Mouse (Mus musculus) megakaryocyte, embryonic 14.5 days (primary cell): ENCODE results near the gene Cmtm8. TPM values are rescaled to one million over a fixed set of nuclear protein-coding genes. Genes with fewer than 3 reads are reported as not detected.

Experiments used
- H3K27me3 ChIP-seq: replicated peaks from 2 replicates; pipeline ENCODE3; 2012; ENCODE audit warnings: inconsistent platforms
- H3K36me3 ChIP-seq: replicated peaks from 2 replicates; pipeline ENCODE3; 2012; ENCODE audit warnings: low read length, inconsistent platforms, mixed read lengths
- H3K4me1 ChIP-seq: 2 replicates; pipeline ENCODE4 v1.6.1; 2012; ENCODE audit warnings: inconsistent platforms
- H3K4me3 ChIP-seq: replicated peaks from 2 replicates; pipeline ENCODE3; 2012; ENCODE audit warnings: moderate library complexity, mild to moderate bottlenecking, inconsistent platforms
- H3K9me3 ChIP-seq: 2 replicates; pipeline ENCODE4 v1.6.1; 2012; ENCODE audit warnings: inconsistent platforms
- FLI1 ChIP-seq: IDR thresholded peaks from 2 replicates; pipeline ENCODE4 v1.6.1; 2012; ENCODE audit warnings: low read length, inconsistent platforms, mixed read lengths
- GATA1 ChIP-seq: IDR thresholded peaks from 3 replicates; pipeline ENCODE4 v1.6.1; 2012; ENCODE audit warnings: mixed read lengths, low read length, inconsistent platforms, borderline replicate concordance
- polyA plus RNA-seq: library from polyadenylated mRNA; stranded (reverse); fragments of >175 nt; gene quantifications from 2 replicates; pipeline ENCODE4 v1.2.3, GENCODE M21; 2012; ENCODE audit warnings: low replicate concordance; ENCODE audit not compliant: insufficient read depth

The Cmtm8 gene
- polyA plus RNA-seq, 1 experiment, result 3.0 TPM

DNA sequence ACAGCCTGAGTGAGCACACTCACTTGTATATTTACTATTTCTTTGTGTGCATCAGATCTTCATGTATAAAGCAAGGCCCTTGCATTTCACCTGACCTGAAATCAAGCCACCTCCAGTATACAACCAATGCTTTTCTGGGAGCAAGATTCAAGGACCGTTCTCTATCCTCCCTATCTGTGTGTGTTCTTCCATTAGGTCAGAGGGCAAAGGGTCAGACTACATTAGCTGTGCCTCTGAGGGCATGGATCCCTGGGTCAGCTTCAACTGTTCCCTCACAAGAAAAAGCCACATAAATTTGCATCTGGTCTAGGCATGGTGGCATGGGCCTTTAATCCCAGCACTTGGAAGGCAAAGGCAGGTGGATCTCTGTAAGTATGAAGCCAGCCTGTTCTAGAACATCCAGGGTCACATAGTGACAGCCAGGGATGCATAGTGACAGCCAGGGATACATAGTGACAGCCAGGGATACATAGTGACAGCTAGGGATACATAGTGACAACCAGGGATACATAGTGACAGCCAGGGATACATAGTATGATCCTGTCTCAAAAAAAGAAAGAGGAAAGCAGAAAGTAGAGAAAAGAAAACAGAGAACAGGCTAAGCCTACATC is 16.6 kb downstream of the Cmtm8 start:
- no peak for TF ChIP-seq FLI1
- no peak for TF ChIP-seq GATA1
- H3K4me3 ChIP-seq, result no peak overlapping the region
- peaks cover 11% of the 10 kb centered on the region for H3K27me3 ChIP-seq
- H3K36me3 ChIP-seq, result no peaks in the 10 kb centered on the region
- no peaks in the 10 kb centered on the region; the same call in 1 of the 2 replicates for H3K9me3 ChIP-seq
- H3K4me1 ChIP-seq, result no peaks in the 10 kb centered on the region

- Histone ChIP-seq H3K27me3 (peaks cover 3% of the 10 kb centered on the region), H3K9me3 (no peaks in the 10 kb centered on the region; the same call in 1 of the 2 replicates), H3K4me1 (no peaks in the 10 kb centered on the region), H3K4me3 (no peak overlapping the region), H3K36me3 (no peaks in the 10 kb centered on the region)
- TF ChIP-seq GATA1, result no peak
- TF ChIP-seq FLI1, result no peak
Observed at GRCm38 (mm10) chr9:114824166-114824565, 19.8 kb downstream of the Cmtm8 start.

GRCm38 (mm10) chr9:114821548-114822289 is 22.2 kb downstream of the Cmtm8 start:
- TF ChIP-seq GATA1 (no peak), FLI1 (no peak)
- Histone ChIP-seq H3K4me3 (no peak overlapping the region), H3K27me3 (peaks cover 3% of the 10 kb centered on the region), H3K4me1 (no peaks in the 10 kb centered on the region), H3K9me3 (no peaks in the 10 kb centered on the region), H3K36me3 (no peaks in the 10 kb centered on the region)

DNA sequence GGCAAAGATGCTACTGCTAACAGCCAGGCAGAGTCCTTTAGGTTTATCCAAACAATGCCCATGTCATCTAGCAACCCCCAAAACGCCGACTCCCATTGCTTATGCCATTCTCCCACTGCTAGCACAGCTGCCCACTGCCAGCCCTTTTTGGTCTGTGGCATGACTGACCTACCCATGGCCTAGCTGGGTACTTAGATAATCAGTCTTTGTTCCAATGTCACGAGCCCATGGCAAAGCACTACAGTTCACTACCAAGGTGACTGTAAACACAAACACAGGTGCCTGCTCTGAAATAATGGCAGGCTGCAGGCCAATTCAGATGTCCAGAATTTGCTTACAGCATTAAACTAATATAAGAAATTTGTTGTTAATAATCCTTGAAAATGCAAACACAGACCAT is 25.0 kb downstream of the Cmtm8 start:
- no peak overlapping the region for H3K4me3 ChIP-seq
- TF ChIP-seq GATA1, result no peak
- no peak for TF ChIP-seq FLI1
- H3K27me3 ChIP-seq, result peaks cover 5% of the 10 kb centered on the region
- H3K9me3 ChIP-seq, result peaks cover 2% of the 10 kb centered on the region; the same call in 1 of the 2 replicates
- H3K4me1 ChIP-seq, result peaks cover 10% of the 10 kb centered on the region
- no peaks in the 10 kb centered on the region for H3K36me3 ChIP-seq

DNA sequence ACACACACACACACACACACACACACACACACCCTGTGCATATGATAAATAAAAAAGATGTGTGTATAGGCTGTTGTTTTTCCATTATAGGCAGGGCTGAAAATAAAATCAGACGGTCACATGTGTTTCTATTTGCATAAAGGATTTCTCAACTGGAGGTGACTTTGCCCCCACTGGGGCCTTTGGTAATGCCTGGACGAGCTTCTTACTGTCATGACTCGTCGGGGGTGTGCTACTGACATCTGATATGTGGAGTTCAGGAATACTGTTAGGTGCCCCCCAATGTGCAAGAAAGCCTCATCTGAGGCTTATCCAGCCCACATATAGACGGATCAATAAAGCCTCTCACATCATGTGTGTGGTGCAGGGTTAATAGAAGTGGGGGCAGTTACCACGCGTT is 26.9 kb downstream of the Cmtm8 start:
- Histone ChIP-seq H3K4me1 (peaks cover 16% of the 10 kb centered on the region), H3K4me3 (no peak overlapping the region), H3K27me3 (peaks cover 2% of the 10 kb centered on the region), H3K36me3 (no peaks in the 10 kb centered on the region), H3K9me3 (peaks cover 2% of the 10 kb centered on the region; the same call in 1 of the 2 replicates)
- TF ChIP-seq FLI1 (no peak), GATA1 (no peak)

- peaks cover 4% of the 10 kb centered on the region for H3K27me3 ChIP-seq
- H3K9me3 ChIP-seq, result peaks cover 2% of the 10 kb centered on the region; the same call in 1 of the 2 replicates
- H3K4me3 ChIP-seq, result no peak overlapping the region
- H3K36me3 ChIP-seq, result no peaks in the 10 kb centered on the region
- H3K4me1 ChIP-seq, result peaks cover 25% of the 10 kb centered on the region
- TF ChIP-seq GATA1, result no peak
- TF ChIP-seq FLI1, result no peak
Observed at GRCm38 (mm10) chr9:114816121-114816520, 27.8 kb downstream of the Cmtm8 start.

DNA sequence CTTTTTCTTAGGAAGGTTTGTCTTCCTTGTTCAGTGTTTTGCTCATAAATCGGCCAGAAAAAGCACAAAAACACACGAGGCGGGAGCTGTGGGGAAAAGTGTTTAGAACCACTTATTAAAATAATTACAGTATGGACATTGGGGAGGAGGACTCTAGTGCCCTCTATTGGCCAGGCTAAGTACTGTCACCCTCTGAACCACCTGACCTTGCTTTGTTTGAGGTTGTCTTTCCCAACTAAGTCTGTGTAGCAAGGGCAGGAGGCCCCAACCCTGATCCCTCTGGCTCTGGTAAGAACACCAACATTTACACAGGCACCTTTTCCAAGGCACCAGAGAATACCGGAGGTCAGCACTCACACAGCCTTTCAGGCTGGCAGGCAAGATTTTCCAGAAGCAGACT is 28.6 kb downstream of the Cmtm8 start:
- Histone ChIP-seq H3K4me1 (peaks cover 30% of the 10 kb centered on the region), H3K4me3 (no peak overlapping the region), H3K9me3 (peaks cover 2% of the 10 kb centered on the region; the same call in 1 of the 2 replicates), H3K27me3 (peaks cover 4% of the 10 kb centered on the region), H3K36me3 (no peaks in the 10 kb centered on the region)
- no peak for TF ChIP-seq GATA1
- TF ChIP-seq FLI1, result no peak

GRCm38 (mm10) chr9:114812001-114812400 is 32.0 kb downstream of the Cmtm8 start:
- Histone ChIP-seq H3K27me3 (peaks cover 16% of the 10 kb centered on the region), H3K36me3 (no peaks in the 10 kb centered on the region), H3K9me3 (peaks cover 2% of the 10 kb centered on the region; the same call in 1 of the 2 replicates), H3K4me1 (peaks cover 30% of the 10 kb centered on the region), H3K4me3 (no peak overlapping the region)
- no peak for TF ChIP-seq GATA1
- TF ChIP-seq FLI1, result no peak

DNA sequence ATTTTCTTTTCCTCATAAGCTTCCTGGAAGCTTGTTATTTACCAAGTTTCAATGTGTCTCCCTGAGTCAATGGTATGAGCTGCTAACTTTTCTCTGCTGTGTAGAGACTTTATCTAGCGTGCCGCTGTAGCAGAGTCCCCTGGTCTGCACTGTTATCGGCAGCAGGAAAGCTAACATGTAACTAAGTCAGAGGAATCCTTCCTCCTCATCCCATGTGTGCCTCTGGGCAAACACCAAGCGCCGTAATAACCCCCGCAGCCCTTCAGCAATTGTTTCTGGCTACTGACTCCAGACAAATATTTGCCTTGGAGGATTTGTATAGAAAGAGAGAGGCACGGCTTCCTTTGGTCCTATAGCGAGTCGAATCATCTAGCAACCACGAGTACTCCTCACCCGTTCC is 33.1 kb downstream of the Cmtm8 start:
- Histone ChIP-seq H3K36me3 (no peaks in the 10 kb centered on the region), H3K4me3 (no peak overlapping the region), H3K4me1 (peaks cover 30% of the 10 kb centered on the region), H3K9me3 (peaks cover 2% of the 10 kb centered on the region; the same call in 1 of the 2 replicates), H3K27me3 (peaks cover 17% of the 10 kb centered on the region)
- TF ChIP-seq FLI1 (no peak), GATA1 (no peak)

- H3K4me3 ChIP-seq, result no peak overlapping the region
- H3K36me3 ChIP-seq, result no peaks in the 10 kb centered on the region
- H3K9me3 ChIP-seq, result no peaks in the 10 kb centered on the region
- H3K4me1 ChIP-seq, result peaks cover 20% of the 10 kb centered on the region
- H3K27me3 ChIP-seq, result peaks cover 23% of the 10 kb centered on the region
- TF ChIP-seq FLI1 (no peak), GATA1 (no peak)
Observed at GRCm38 (mm10) chr9:114808671-114809070, 35.3 kb downstream of the Cmtm8 start.

GRCm38 (mm10) chr9:114807261-114807660 is 36.7 kb downstream of the Cmtm8 start:
- peaks cover 2% of the 10 kb centered on the region for H3K9me3 ChIP-seq
- TF ChIP-seq FLI1 (no peak), GATA1 (no peak)
- H3K4me1 ChIP-seq, result peaks cover 16% of the 10 kb centered on the region
- no peaks in the 10 kb centered on the region for H3K36me3 ChIP-seq
- no peak overlapping the region for H3K4me3 ChIP-seq
- H3K27me3 ChIP-seq, result peaks cover 27% of the 10 kb centered on the region
